8 mouse cellular contexts compared by ENCODE assay signal in the genomic region with DNA sequence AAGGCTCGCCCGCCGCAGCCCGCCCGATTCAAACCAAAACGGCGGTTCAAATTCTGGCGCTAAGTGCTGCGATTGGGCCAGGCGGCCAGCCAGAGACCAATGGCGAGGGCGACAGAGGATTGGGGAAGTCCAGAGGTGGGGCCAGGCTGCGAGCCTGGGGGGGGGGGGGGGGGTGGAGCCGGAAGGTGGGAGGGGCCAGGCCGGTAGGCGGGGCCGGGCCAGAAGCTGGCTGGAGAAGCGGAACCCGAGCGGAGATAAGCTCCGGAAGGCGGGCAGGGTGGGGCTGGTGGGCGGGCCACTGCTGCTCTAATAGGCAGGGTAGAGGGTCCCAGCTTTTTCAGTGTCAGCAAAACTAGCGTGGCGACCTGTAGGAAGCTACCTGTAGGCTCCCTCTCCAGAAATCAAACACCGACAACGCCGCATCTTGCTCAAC. TPM values are rescaled to one million over a fixed set of nuclear protein-coding genes. Genes with fewer than 3 reads are reported as not detected.
DNase-seq lines count a peak whose midpoint lies in the region; ATAC-seq and TF ChIP-seq lines count a peak whose summit lies in the region.

No protein-coding gene starts in this region.

- no peak for TF ChIP-seq CTCF in lung, postnatal 0 days (IDR thresholded peaks at IDR 0.05)

- ATAC-seq in hindbrain, embryonic 11.5 days (ENCODE audit: low FRiP score), result peak; percentile 97
- peak; percentile 98 for ATAC-seq in lung, postnatal 0 days

- TF ChIP-seq EP300 in lung, postnatal 0 days (IDR thresholded peaks at IDR 0.05), result no peak

- H3K27me3 ChIP-seq in hindbrain, embryonic 11.5 days (ENCODE audit: control insufficient read depth, insufficient read depth, low read length), result no peaks in the 10 kb centered on the region
- no peaks in the 10 kb centered on the region for H3K27me3 ChIP-seq in lung, postnatal 0 days (replicated peaks; ENCODE audit: insufficient read depth, low read length)

- H3K9me3 ChIP-seq in hindbrain, embryonic 11.5 days (ENCODE audit: control insufficient read depth, low read length), result no peaks in the 10 kb centered on the region
- H3K9me3 ChIP-seq in lung, postnatal 0 days (ENCODE audit: low read length), result no peaks in the 10 kb centered on the region

- 2% methylated on average over 22 of the region's 28 CpGs for WGBS in hindbrain, embryonic 11.5 days
- WGBS in lung, postnatal 0 days, result 0% methylated on average over 21 of the region's 28 CpGs

- peak; percentile 94 for DNase-seq in NIH3T3 (ENCODE audit: low read depth)
- peak; percentile 57 for DNase-seq in cerebellum, adult 9-11 months
- peak; percentile 49 to 83 for DNase-seq in frontal cortex, adult 2 months (ENCODE audit: extremely low spot score in 1 of 2, low spot score in 1 of 2)
- peak; percentile 93 for DNase-seq in hindbrain, embryonic 11.5 days (ENCODE audit: low spot score)
- DNase-seq in layer of hippocampus, adult 9-11 months, result peak; percentile 80
- DNase-seq in lung, postnatal 0 days (ENCODE audit: low spot score), result peak; percentile 98
- DNase-seq in ovary, postnatal 10 days (ENCODE audit: low spot score), result peak; percentile 74
- DNase-seq in thymus, postnatal 0 days (ENCODE audit: low spot score), result peak; percentile 94

- no peak overlapping the region for H3K27ac ChIP-seq in hindbrain, embryonic 11.5 days (ENCODE audit: low read depth, low read length)
- H3K27ac ChIP-seq in lung, postnatal 0 days (ENCODE audit: low read length), result peak overlapping the region; percentile 11; the same call in 1 of the 2 replicates

- peaks cover 2% of the 10 kb centered on the region; the same call in 1 of the 2 replicates for H3K4me1 ChIP-seq in hindbrain, embryonic 11.5 days (replicated peaks; ENCODE audit: control insufficient read depth, insufficient read depth, low read length)
- peaks cover 4% of the 10 kb centered on the region; the same call in 1 of the 2 replicates for H3K4me1 ChIP-seq in lung, postnatal 0 days (ENCODE audit: insufficient read depth, low read depth, low read length)

- H3K9ac ChIP-seq in hindbrain, embryonic 11.5 days (ENCODE audit: low read depth, low read length), result peak overlapping the region; percentile 88
- H3K9ac ChIP-seq in lung, postnatal 0 days (replicated peaks; ENCODE audit: low read depth), result peak overlapping the region; percentile 43; the same call in 1 of the 2 replicates

- H3K36me3 ChIP-seq in hindbrain, embryonic 11.5 days (ENCODE audit: control insufficient read depth, insufficient read depth, low read length), result no peaks in the 10 kb centered on the region
- H3K36me3 ChIP-seq in lung, postnatal 0 days (ENCODE audit: insufficient read depth, low read length), result no peaks in the 10 kb centered on the region

- peak overlapping the region; percentile 88 for H3K4me2 ChIP-seq in hindbrain, embryonic 11.5 days (replicated peaks; ENCODE audit: low read depth, low read length)
- H3K4me2 ChIP-seq in lung, postnatal 0 days (replicated peaks; ENCODE audit: low read depth, low read length), result peak overlapping the region; percentile 91

- peak overlapping the region; percentile 91 for H3K4me3 ChIP-seq in hindbrain, embryonic 11.5 days (ENCODE audit: low read depth, low read length)
- H3K4me3 ChIP-seq in lung, postnatal 0 days (ENCODE audit: low read depth, low read length), result peak overlapping the region; percentile 83

RNA-seq across cellular contexts. Expression of gene Mki67, which starts 0.3 kb away (rescaled TPM):
- polyA plus RNA-seq in frontal cortex, adult 2 months (2012; rRNA removed), result 0.61 and 0.68 TPM in 2 replicates
- 49.7 and 57.5 TPM in 2 replicates for polyA plus RNA-seq in hindbrain, embryonic 11.5 days (2014; fragmentation: Nextera tagmentation; extraction: Ambion mirVana)
- 2.8 and 4.7 TPM in 2 replicates for polyA plus RNA-seq in lung, postnatal 0 days (2015; fragmentation: Nextera tagmentation; extraction: Ambion mirVana)
- 47.6 and 52.3 TPM in 2 replicates for polyA plus RNA-seq in thymus, postnatal 0 days (2015; fragmentation: Nextera tagmentation; extraction: Ambion mirVana)
